Mouse (Mus musculus): ENCODE data around the gene Gm47985. TPM values are rescaled to one million over a fixed set of nuclear protein-coding genes. Genes with fewer than 3 reads are reported as not detected.
A peak's percentile ranks its signal among the peaks of the same experiment; 100 is the strongest.
"Not testable (repeated sequence)": the region's sequence is repeated elsewhere in the genome, so short reads cannot be mapped to it uniquely, and the experiment has no call there.

The Gm47985 gene
- polyA plus RNA-seq, 1 experiment from 2014 or later = 1.7 TPM

DNA sequence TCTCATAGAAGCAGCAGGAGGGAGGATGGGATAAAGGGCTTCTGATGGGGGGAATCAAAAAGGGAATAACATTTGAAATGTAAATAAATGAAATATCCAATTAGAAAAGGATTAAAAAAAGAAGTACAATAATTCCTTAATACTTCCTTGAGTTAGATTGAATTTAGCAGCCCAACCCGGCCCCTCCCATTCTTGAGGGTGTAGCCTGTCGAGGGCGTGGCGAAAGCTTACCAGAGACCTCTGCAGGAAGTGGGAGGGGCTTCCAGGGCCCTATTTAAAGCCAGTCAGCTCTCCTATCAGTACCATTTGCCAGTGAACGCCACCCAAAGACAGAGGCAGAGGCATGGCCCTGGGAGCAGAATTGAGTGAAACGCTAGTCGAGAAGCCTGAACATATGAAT lies 9.7 kb downstream of the Gm47985 start, which contains the start of gene Gm8947:
Gene Gm8947 (plus strand): TSS at position 302 of the 400 bp plus-strand sequence.
- H3K36me3 ChIP-seq (ENCODE audit: control insufficient read depth, insufficient read depth, low read length); H3K4me1 ChIP-seq (replicated peaks; ENCODE audit: control insufficient read depth, insufficient read depth, low read length); H3K9me3 ChIP-seq (ENCODE audit: control insufficient read depth, low read length); H3K4me3 ChIP-seq (ENCODE audit: low read depth, low read length); H3K4me2 ChIP-seq; H3K27ac ChIP-seq (ENCODE audit: low read depth, low read length); H3K9ac ChIP-seq (ENCODE audit: low read depth, low read length); ATAC-seq (replicated peaks; ENCODE audit: low FRiP score); H3K27me3 ChIP-seq (replicated peaks; ENCODE audit: control insufficient read depth, insufficient read depth, low read length); DNase-seq (ENCODE audit: low spot score): not testable (repeated sequence)
- no CpG with 5 or more reads among the region's 7 CpGs for WGBS

DNA sequence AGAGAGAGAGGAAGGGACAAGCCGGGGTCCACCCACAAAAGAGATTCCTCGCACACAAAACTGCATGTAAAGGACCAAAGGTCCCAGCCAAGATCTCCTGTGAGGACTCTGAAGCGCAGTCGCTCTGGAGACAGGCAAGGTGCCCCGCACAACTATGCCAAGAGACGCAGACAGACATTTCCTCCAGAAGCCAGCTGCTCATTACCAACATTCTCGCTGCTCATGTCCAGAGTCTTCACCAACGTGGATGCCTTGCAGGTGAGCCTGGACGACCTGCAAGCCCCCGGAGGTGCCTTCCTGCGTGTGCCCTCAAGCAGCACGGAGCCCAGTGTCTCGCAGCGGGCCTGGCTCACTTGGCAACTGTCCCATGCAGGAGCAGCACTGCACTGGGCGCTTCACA lies 10.4 kb downstream of the Gm47985 start:
- WGBS = 88% methylated on average over 13 of the region's 15 CpGs
- H3K4me2 ChIP-seq; ATAC-seq (replicated peaks; ENCODE audit: low FRiP score): not testable (repeated sequence)

DNA sequence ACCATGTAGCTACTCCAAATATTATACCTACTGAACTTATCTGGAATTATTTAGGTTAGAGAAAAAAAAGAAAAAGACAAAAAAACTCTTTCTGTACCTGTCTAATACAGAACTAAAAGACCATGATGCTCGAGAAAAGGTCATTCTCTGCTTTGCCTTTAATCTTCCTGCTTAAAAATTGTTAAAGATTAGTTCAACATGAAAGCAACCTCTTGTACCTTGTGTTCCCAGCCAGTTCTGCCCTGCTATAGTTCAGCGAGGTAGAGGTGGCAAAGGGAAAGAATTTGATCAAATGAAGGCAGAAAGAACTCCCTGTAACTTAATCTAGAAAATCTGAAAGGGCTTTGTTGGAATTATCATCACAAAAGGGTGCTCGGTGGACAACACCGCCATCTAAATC lies 13.6 kb downstream of the Gm47985 start:
- H3K36me3 ChIP-seq (ENCODE audit: control insufficient read depth, insufficient read depth, low read length); H3K4me1 ChIP-seq (replicated peaks; ENCODE audit: control insufficient read depth, insufficient read depth, low read length); H3K4me2 ChIP-seq; H3K9ac ChIP-seq (ENCODE audit: low read depth, low read length); H3K4me3 ChIP-seq (ENCODE audit: low read depth, low read length); ATAC-seq (replicated peaks; ENCODE audit: low FRiP score); H3K9me3 ChIP-seq (ENCODE audit: control insufficient read depth, low read length); H3K27ac ChIP-seq (ENCODE audit: low read depth, low read length); H3K27me3 ChIP-seq (replicated peaks; ENCODE audit: control insufficient read depth, insufficient read depth, low read length); DNase-seq (ENCODE audit: low spot score): not testable (repeated sequence)
- 73% methylated on average over 4 of the region's 4 CpGs for WGBS

More for the DNA sequence above, 10.4 kb downstream of the Gm47985 start:
- not testable (repeated sequence) for H3K27me3 ChIP-seq (replicated peaks; ENCODE audit: control insufficient read depth, insufficient read depth, low read length); H3K9me3 ChIP-seq (ENCODE audit: control insufficient read depth, low read length); H3K36me3 ChIP-seq (ENCODE audit: control insufficient read depth, insufficient read depth, low read length); H3K4me1 ChIP-seq (replicated peaks; ENCODE audit: control insufficient read depth, insufficient read depth, low read length); H3K4me3 ChIP-seq (ENCODE audit: low read depth, low read length); H3K9ac ChIP-seq (ENCODE audit: low read depth, low read length); H3K27ac ChIP-seq (ENCODE audit: low read depth, low read length); DNase-seq (ENCODE audit: low spot score)

DNA sequence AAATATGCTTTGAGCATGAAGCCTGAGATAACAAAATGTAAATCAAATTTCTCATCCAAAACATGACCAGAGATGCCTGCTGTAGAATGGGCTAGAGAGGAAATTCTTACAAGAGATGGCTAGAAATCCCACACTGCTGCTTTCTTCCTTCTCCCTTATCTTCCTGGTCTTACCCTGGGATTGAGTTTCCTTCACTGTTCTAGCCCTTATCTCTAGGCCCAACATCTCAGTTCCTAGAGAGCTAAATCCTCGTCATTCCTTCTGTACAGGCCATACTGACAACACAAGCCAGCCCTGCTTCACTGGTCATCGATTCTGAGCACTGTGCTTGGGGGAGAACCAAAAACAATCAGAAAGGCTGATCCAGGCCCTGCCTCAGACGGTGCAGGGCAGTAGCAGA lies 14.4 kb downstream of the Gm47985 start:
- not testable (repeated sequence) for H3K27ac ChIP-seq (ENCODE audit: low read depth, low read length); H3K4me2 ChIP-seq; H3K27me3 ChIP-seq (replicated peaks; ENCODE audit: control insufficient read depth, insufficient read depth, low read length); ATAC-seq (replicated peaks; ENCODE audit: low FRiP score); H3K9ac ChIP-seq (ENCODE audit: low read depth, low read length); H3K4me1 ChIP-seq (replicated peaks; ENCODE audit: control insufficient read depth, insufficient read depth, low read length); H3K9me3 ChIP-seq (ENCODE audit: control insufficient read depth, low read length); H3K4me3 ChIP-seq (ENCODE audit: low read depth, low read length); H3K36me3 ChIP-seq (ENCODE audit: control insufficient read depth, insufficient read depth, low read length); DNase-seq (ENCODE audit: low spot score)
- WGBS = 55% methylated on average over 3 of the region's 3 CpGs

DNA sequence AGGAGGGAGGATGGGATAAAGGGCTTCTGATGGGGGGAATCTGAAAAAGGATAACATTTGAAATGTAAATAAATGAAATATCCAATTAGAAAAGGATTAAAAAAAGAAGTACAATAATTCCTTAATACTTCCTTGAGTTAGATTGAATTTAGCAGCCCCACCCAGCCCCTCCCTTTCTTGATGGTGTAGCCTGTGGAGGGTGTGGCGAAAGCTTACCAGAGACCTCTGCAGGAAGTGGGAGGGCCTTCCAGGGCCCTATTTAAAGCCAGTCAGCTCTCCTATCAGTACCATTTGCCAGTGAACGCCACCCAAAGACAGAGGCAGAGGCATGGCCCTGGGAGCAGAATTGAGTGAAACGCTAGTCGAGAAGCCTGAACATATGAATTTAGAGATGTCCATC lies 15.8 kb downstream of the Gm47985 start, which contains the start of gene Gm47995:
Gene Gm47995 (plus strand): TSS at position 329 of the 400 bp plus-strand sequence.
- not testable (repeated sequence) for H3K4me1 ChIP-seq (replicated peaks; ENCODE audit: control insufficient read depth, insufficient read depth, low read length); H3K9ac ChIP-seq (ENCODE audit: low read depth, low read length); H3K9me3 ChIP-seq (ENCODE audit: control insufficient read depth, low read length); H3K36me3 ChIP-seq (ENCODE audit: control insufficient read depth, insufficient read depth, low read length); H3K27me3 ChIP-seq (replicated peaks; ENCODE audit: control insufficient read depth, insufficient read depth, low read length); H3K4me3 ChIP-seq (ENCODE audit: low read depth, low read length); DNase-seq (ENCODE audit: low spot score); ATAC-seq (replicated peaks; ENCODE audit: low FRiP score); H3K4me2 ChIP-seq; H3K27ac ChIP-seq (ENCODE audit: low read depth, low read length)
- 35% methylated on average over 2 of the region's 4 CpGs for WGBS

DNA sequence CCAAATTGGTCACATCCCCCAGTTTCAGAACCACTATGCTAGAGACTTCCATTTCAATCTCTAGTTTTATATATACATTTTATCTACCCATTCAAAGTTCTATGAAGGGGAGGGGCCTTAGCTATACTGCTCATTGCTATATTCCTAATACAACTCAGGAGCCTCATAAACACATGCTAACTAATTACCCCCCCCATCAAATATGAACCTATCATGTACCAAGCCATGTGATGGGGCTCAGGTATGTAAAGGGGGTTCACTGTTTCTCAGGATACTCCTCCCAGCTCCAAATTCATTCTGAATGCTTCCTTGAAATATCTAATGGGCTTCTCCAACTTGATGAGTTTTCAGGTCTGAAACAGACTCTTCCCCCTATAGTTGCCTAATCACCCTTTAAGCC lies 18.3 kb downstream of the Gm47985 start:
- ATAC-seq (replicated peaks; ENCODE audit: low FRiP score); H3K9ac ChIP-seq (ENCODE audit: low read depth, low read length); H3K4me2 ChIP-seq; H3K27me3 ChIP-seq (replicated peaks; ENCODE audit: control insufficient read depth, insufficient read depth, low read length); H3K27ac ChIP-seq (ENCODE audit: low read depth, low read length); H3K9me3 ChIP-seq (ENCODE audit: control insufficient read depth, low read length); H3K4me1 ChIP-seq (replicated peaks; ENCODE audit: control insufficient read depth, insufficient read depth, low read length); H3K36me3 ChIP-seq (ENCODE audit: control insufficient read depth, insufficient read depth, low read length); DNase-seq (ENCODE audit: low spot score); H3K4me3 ChIP-seq (ENCODE audit: low read depth, low read length): not testable (repeated sequence)

DNA sequence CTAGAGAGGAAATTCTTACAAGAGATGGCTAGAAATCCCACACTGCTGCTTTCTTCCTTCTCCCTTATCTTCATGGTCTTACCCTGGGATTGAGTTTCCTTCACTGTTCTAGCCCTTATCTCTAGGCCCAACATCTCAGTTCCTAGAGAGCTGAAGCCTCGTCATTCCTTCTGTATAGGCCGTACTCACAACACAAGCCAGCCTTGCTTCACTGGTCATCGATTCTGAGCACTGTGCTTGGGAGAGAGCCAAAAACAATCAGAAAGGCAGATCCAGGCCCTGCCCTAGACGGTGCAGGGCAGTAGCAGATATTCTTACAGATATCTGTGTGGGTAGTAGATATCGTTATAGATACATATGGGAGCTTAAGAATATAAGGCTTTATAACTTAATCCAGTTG lies 20.4 kb downstream of the Gm47985 start:
- ATAC-seq (replicated peaks; ENCODE audit: low FRiP score) = peak; percentile 71
- H3K27ac ChIP-seq (ENCODE audit: low read depth, low read length); H3K9me3 ChIP-seq (ENCODE audit: control insufficient read depth, low read length); H3K4me1 ChIP-seq (replicated peaks; ENCODE audit: control insufficient read depth, insufficient read depth, low read length); DNase-seq (ENCODE audit: low spot score); H3K4me2 ChIP-seq; H3K4me3 ChIP-seq (ENCODE audit: low read depth, low read length); H3K9ac ChIP-seq (ENCODE audit: low read depth, low read length); H3K36me3 ChIP-seq (ENCODE audit: control insufficient read depth, insufficient read depth, low read length); H3K27me3 ChIP-seq (replicated peaks; ENCODE audit: control insufficient read depth, insufficient read depth, low read length): not testable (repeated sequence)
- WGBS = 51% methylated on average over 3 of the region's 5 CpGs

DNA sequence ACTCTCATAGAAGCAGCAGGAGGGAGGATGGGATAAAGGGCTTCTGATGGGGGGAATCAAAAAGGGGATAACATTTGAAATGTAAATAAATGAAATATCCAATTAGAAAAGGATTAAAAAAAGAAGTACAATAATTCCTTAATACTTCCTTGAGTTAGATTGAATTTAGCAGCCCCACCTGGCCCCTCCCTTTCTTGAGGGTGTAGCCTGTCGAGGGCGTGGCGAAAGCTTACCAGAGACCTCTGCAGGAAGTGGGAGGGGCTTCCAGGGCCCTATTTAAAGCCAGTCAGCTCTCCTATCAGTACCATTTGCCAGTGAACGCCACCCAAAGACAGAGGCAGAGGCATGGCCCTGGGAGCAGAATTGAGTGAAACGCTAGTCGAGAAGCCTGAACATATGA lies 21.5 kb downstream of the Gm47985 start, which contains the start of gene 3110040M04Rik:
Gene 3110040M04Rik (plus strand): TSS at position 304 of the 400 bp plus-strand sequence.
- WGBS = no CpG with 5 or more reads among the region's 6 CpGs
- not testable (repeated sequence) for DNase-seq (ENCODE audit: low spot score)

DNA sequence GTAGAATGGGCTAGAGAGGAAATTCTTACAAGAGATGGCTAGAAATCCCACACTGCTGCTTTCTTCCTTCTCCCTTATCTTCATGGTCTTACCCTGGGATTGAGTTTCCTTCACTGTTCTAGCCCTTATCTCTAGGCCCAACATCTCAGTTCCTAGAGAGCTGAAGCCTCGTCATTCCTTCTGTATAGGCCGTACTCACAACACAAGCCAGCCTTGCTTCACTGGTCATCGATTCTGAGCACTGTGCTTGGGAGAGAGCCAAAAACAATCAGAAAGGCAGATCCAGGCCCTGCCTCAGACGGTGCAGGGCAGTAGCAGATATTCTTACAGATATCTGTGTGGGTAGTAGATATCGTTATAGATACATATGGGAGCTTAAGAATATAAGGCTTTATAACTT lies 26.2 kb downstream of the Gm47985 start:
- ATAC-seq (replicated peaks; ENCODE audit: low FRiP score) = peak; percentile 68
- H3K9ac ChIP-seq (ENCODE audit: low read depth, low read length); H3K27me3 ChIP-seq (replicated peaks; ENCODE audit: control insufficient read depth, insufficient read depth, low read length); H3K36me3 ChIP-seq (ENCODE audit: control insufficient read depth, insufficient read depth, low read length); H3K9me3 ChIP-seq (ENCODE audit: control insufficient read depth, low read length); H3K4me3 ChIP-seq (ENCODE audit: low read depth, low read length); DNase-seq (ENCODE audit: low spot score); H3K4me1 ChIP-seq (replicated peaks; ENCODE audit: control insufficient read depth, insufficient read depth, low read length); H3K27ac ChIP-seq (ENCODE audit: low read depth, low read length); H3K4me2 ChIP-seq: not testable (repeated sequence)
- 61% methylated on average over 3 of the region's 5 CpGs for WGBS

More for the DNA sequence above, 21.5 kb downstream of the Gm47985 start, which contains the start of gene 3110040M04Rik:
- H3K4me3 ChIP-seq (ENCODE audit: low read depth, low read length); H3K36me3 ChIP-seq (ENCODE audit: control insufficient read depth, insufficient read depth, low read length); ATAC-seq (replicated peaks; ENCODE audit: low FRiP score); H3K27ac ChIP-seq (ENCODE audit: low read depth, low read length); H3K27me3 ChIP-seq (replicated peaks; ENCODE audit: control insufficient read depth, insufficient read depth, low read length); H3K4me1 ChIP-seq (replicated peaks; ENCODE audit: control insufficient read depth, insufficient read depth, low read length); H3K9me3 ChIP-seq (ENCODE audit: control insufficient read depth, low read length); H3K9ac ChIP-seq (ENCODE audit: low read depth, low read length); H3K4me2 ChIP-seq: not testable (repeated sequence)

Measured in liver, embryonic 11.5 days (tissue).